ENCODE assay signal across 16 mouse cellular contexts in genomic region chr11:30283710-30284109, GRCm38 (mm10). TPM values are rescaled to one million over a fixed set of nuclear protein-coding genes. Genes with fewer than 3 reads are reported as not detected.
DNase-seq lines count a peak whose midpoint lies in the region; ATAC-seq and TF ChIP-seq lines count a peak whose summit lies in the region.
"Had no signal": no experiment of that assay in that cellular context is flagged by ENCODE, and none has a peak within 500 bp of the region (broad histone marks: within the 10 kb centered on the region; RNA-seq: fewer than 3 reads in every experiment).

No protein-coding gene starts in this region.

- no peak overlapping the region for H3K4me2 ChIP-seq in lung, postnatal 0 days (replicated peaks; ENCODE audit: low read depth, low read length)
- H3K4me2 ChIP-seq in neural tube, embryonic 15.5 days = no peak overlapping the region
- H3K4me2 ChIP-seq: embryonic facial prominence, embryonic 15.5 days; forebrain, embryonic 12.5 days; lung, embryonic 15.5 days; midbrain, embryonic 12.5 days had no signal

- H3K4me3 ChIP-seq in heart, embryonic 10.5 days = no peak overlapping the region
- H3K4me3 ChIP-seq in lung, postnatal 0 days (ENCODE audit: low read depth, low read length) = no peak overlapping the region
- no peak overlapping the region for H3K4me3 ChIP-seq in lung, adult 2 months (replicated peaks; ENCODE audit: extremely low read depth, low read depth, low read length)
- H3K4me3 ChIP-seq in neural tube, embryonic 15.5 days (replicated peaks) = no peak overlapping the region
- H3K4me3 ChIP-seq: embryonic facial prominence, embryonic 15.5 days; forebrain, embryonic 12.5 days; lung, embryonic 15.5 days; midbrain, embryonic 12.5 days had no signal

- H3K27ac ChIP-seq in heart, embryonic 10.5 days = no peak overlapping the region
- H3K27ac ChIP-seq in lung, postnatal 0 days (ENCODE audit: low read length) = no peak overlapping the region
- no peak overlapping the region for H3K27ac ChIP-seq in neural tube, embryonic 15.5 days (replicated peaks)
- H3K27ac ChIP-seq: embryonic facial prominence, embryonic 15.5 days; forebrain, embryonic 12.5 days; lung, embryonic 15.5 days; midbrain, embryonic 12.5 days had no signal

- TF ChIP-seq EP300 in lung, postnatal 0 days (IDR thresholded peaks at IDR 0.05) = no peak

- H3K9me3 ChIP-seq in heart, embryonic 10.5 days = no peaks in the 10 kb centered on the region
- H3K9me3 ChIP-seq in lung, postnatal 0 days (ENCODE audit: low read length) = no peaks in the 10 kb centered on the region
- no peaks in the 10 kb centered on the region for H3K9me3 ChIP-seq in neural tube, embryonic 15.5 days (replicated peaks)
- H3K9me3 ChIP-seq: embryonic facial prominence, embryonic 15.5 days; forebrain, embryonic 12.5 days; lung, embryonic 15.5 days; midbrain, embryonic 12.5 days had no signal

- TF ChIP-seq POLR2A in lung, adult 2 months (IDR thresholded peaks at IDR 0.05; ENCODE audit: borderline replicate concordance, extremely low read depth, low read depth, low read length) = no peak

- no peak for TF ChIP-seq CTCF in lung, postnatal 0 days (IDR thresholded peaks at IDR 0.05)
- no peak for TF ChIP-seq CTCF in lung, adult 2 months (IDR thresholded peaks at IDR 0.05; ENCODE audit: insufficient read depth, low read length)

- no peaks in the 10 kb centered on the region for H3K27me3 ChIP-seq in heart, embryonic 10.5 days (ENCODE audit: insufficient read depth, poor library complexity, severe bottlenecking)
- no peaks in the 10 kb centered on the region for H3K27me3 ChIP-seq in lung, postnatal 0 days (replicated peaks; ENCODE audit: insufficient read depth, low read length)
- no peaks in the 10 kb centered on the region for H3K27me3 ChIP-seq in neural tube, embryonic 15.5 days (replicated peaks)
- H3K27me3 ChIP-seq: embryonic facial prominence, embryonic 15.5 days; forebrain, embryonic 12.5 days; lung, embryonic 15.5 days; midbrain, embryonic 12.5 days had no signal

- H3K4me1 ChIP-seq in heart, embryonic 10.5 days = no peaks in the 10 kb centered on the region
- H3K4me1 ChIP-seq in lung, postnatal 0 days (ENCODE audit: insufficient read depth, low read depth, low read length) = peaks cover 5% of the 10 kb centered on the region; the same call in 1 of the 2 replicates
- peaks cover 14% of the 10 kb centered on the region for H3K4me1 ChIP-seq in lung, adult 2 months (ENCODE audit: control insufficient read depth, insufficient read depth, low read length)
- H3K4me1 ChIP-seq in neural tube, embryonic 15.5 days = no peaks in the 10 kb centered on the region
- H3K4me1 ChIP-seq: embryonic facial prominence, embryonic 15.5 days; forebrain, embryonic 12.5 days; midbrain, embryonic 12.5 days had no signal

- no peak for ATAC-seq in lung, postnatal 0 days
- no peak for ATAC-seq in neural tube, embryonic 15.5 days (ENCODE audit: low FRiP score)

- no peak overlapping the region for H3K9ac ChIP-seq in lung, postnatal 0 days (replicated peaks; ENCODE audit: low read depth)
- no peak overlapping the region for H3K9ac ChIP-seq in neural tube, embryonic 15.5 days (replicated peaks)
- H3K9ac ChIP-seq: embryonic facial prominence, embryonic 15.5 days; forebrain, embryonic 12.5 days; lung, embryonic 15.5 days; midbrain, embryonic 12.5 days had no signal

- WGBS in heart, embryonic 10.5 days = 58% methylated on average over 2 of the region's 2 CpGs
- 35% methylated on average over 2 of the region's 2 CpGs for whole genome bisulfite sequencing in lung, postnatal 0 days
- 28% methylated on average over 2 of the region's 2 CpGs for WGBS in lung, adult 2 months
- 69% methylated on average over 2 of the region's 2 CpGs for WGBS in neural tube, embryonic 15.5 days

- peak; percentile 76 to 77 for DNase-seq in heart, adult 18-20 months
- no peak for DNase-seq in heart, embryonic 10.5 days (ENCODE audit: low spot score)
- peak; percentile 26 for DNase-seq in lung, postnatal 0 days (ENCODE audit: low spot score)
- DNase-seq in lung, adult 2 months = no peak
- peak; percentile 59 for DNase-seq in gastrocnemius, postnatal 25 days
- DNase-seq in testis, postnatal 10 days (ENCODE audit: low spot score) = peak; percentile 66
- DNase-seq in right cerebral cortex, adult 18-20 months = no peak
- DNase-seq: B cell, adult 2 months; cerebellum, adult 2 months; right cerebral cortex, postnatal 4 days; thymus, postnatal 4 days had no signal

- no peaks in the 10 kb centered on the region for H3K36me3 ChIP-seq in heart, embryonic 10.5 days
- H3K36me3 ChIP-seq in lung, postnatal 0 days (ENCODE audit: insufficient read depth, low read length) = no peaks in the 10 kb centered on the region
- H3K36me3 ChIP-seq in neural tube, embryonic 15.5 days = no peaks in the 10 kb centered on the region
- H3K36me3 ChIP-seq: embryonic facial prominence, embryonic 15.5 days; forebrain, embryonic 12.5 days; lung, embryonic 15.5 days; midbrain, embryonic 12.5 days had no signal

RNA-seq across cellular contexts. Expression of gene Sptbn1, which starts 15.7 kb away (rescaled TPM):
- 100 to 1,000 TPM; 523 to 532 TPM for total RNA-seq in heart, adult 18-20 months (2021)
- 115 and 137 TPM in 2 replicates for polyA plus RNA-seq in heart, embryonic 10.5 days (2016; fragmentation: Nextera tagmentation; extraction: Ambion mirVana)
- polyA plus RNA-seq in lung, postnatal 0 days (2015; fragmentation: Nextera tagmentation; extraction: Ambion mirVana) = 220 and 256 TPM in 2 replicates
- 222 and 294 TPM in 2 replicates for polyA plus RNA-seq in lung, adult 2 months (2012; rRNA removed)
- 100 to 1,000 TPM; 126 to 130 TPM for total RNA-seq in gastrocnemius, postnatal 25 days (2021)
- polyA plus RNA-seq in neural tube, embryonic 15.5 days (2015; fragmentation: Nextera tagmentation; extraction: Ambion mirVana) = 180 and 181 TPM in 2 replicates

Comparison
In these comparisons a context has a peak if more than half of its experiments do, and no peak if none do; other contexts are left out.
1. DNase-seq: peak in heart, adult 18-20 months (2 of 2), lung, postnatal 0 days (single experiment), gastrocnemius, postnatal 25 days (single experiment) and testis, postnatal 10 days (single experiment); none in heart, embryonic 10.5 days (single experiment), lung, adult 2 months (single experiment) and right cerebral cortex, adult 18-20 months (single experiment).